Mouse (Mus musculus) CH12.LX (cell line): ENCODE measurements around the gene Nudc. TPM values are rescaled to one million over a fixed set of nuclear protein-coding genes. Genes with fewer than 3 reads are reported as not detected.

Source experiments
- DNase-seq: peaks from one replicate; pipeline ENCODE4 v3.0.0-alpha.2; 2013; ENCODE audit errors: extremely low read depth
- H3K27ac ChIP-seq: 2 replicates; pipeline ENCODE4 v1.5.1; 2012; ENCODE audit warnings: low read depth, mild to moderate bottlenecking, control low read depth, moderate library complexity; ENCODE audit not compliant: insufficient read depth
- H3K27me3 ChIP-seq: replicated peaks from 2 replicates; pipeline ENCODE3; 2012; ENCODE audit warnings: inconsistent platforms
- H3K36me3 ChIP-seq, 2 experiments: replicated peaks in 1 of 2; 2 replicates each; pipeline versions ENCODE3 to v1.6.1; 2012; ENCODE audit warnings: inconsistent platforms in 1 of 2, low read length in 1 of 2, mild to moderate bottlenecking in 1 of 2, mixed read lengths in 1 of 2, moderate library complexity in 1 of 2; ENCODE audit not compliant: control insufficient read depth in 1 of 2, insufficient read depth in 1 of 2
- H3K4me1 ChIP-seq, 2 experiments: 2 replicates each; pipeline ENCODE4 v1.6.1; 2012; ENCODE audit warnings: inconsistent platforms in 1 of 2, moderate library complexity in 1 of 2; ENCODE audit not compliant: insufficient read depth in 2 of 2, control insufficient read depth in 1 of 2
- H3K4me2 ChIP-seq: 2 replicates; pipeline ENCODE4 v1.6.1; 2012; ENCODE audit warnings: low read depth, mild to moderate bottlenecking, control low read depth; ENCODE audit not compliant: poor library complexity, insufficient read depth, severe bottlenecking
- H3K4me3 ChIP-seq, 3 experiments: fragments of 150-350 bp in 1 of 3; sonication (generic) in 1 of 3; replicated peaks in 1 of 3; 2 replicates each; pipeline versions ENCODE3 to v1.5.1; 2011 to 2012; ENCODE audit warnings: low read depth in 2 of 3, low read length in 2 of 3, mild to moderate bottlenecking in 2 of 3, moderate library complexity in 2 of 3, control low read depth in 1 of 3, improper control_type of control experiment in 1 of 3, inconsistent platforms in 1 of 3, mixed read lengths in 1 of 3; ENCODE audit not compliant: poor library complexity in 1 of 3
- H3K79me2 ChIP-seq: replicated peaks from 2 replicates; pipeline ENCODE4 v1.6.1; 2012; ENCODE audit warnings: mild to moderate bottlenecking, moderate library complexity; ENCODE audit not compliant: control insufficient read depth, poor library complexity, insufficient read depth, severe bottlenecking; ENCODE audit errors: extremely low read depth
- H3K9ac ChIP-seq: 2 replicates; pipeline ENCODE4 v1.6.1; 2012; ENCODE audit warnings: low read depth, mild to moderate bottlenecking, control low read depth, moderate library complexity; ENCODE audit not compliant: insufficient read depth
- H3K9me3 ChIP-seq: replicated peaks from 2 replicates; pipeline ENCODE3; 2012; ENCODE audit warnings: low read length, inconsistent platforms, mixed read lengths
- BHLHE40 ChIP-seq: IDR thresholded peaks from 2 replicates; pipeline ENCODE4 v1.6.1; 2011; ENCODE audit warnings: mild to moderate bottlenecking, low read depth, low read length, improper control_type of control experiment
- CTCF ChIP-seq, 2 experiments: IDR thresholded peaks in 1 of 2; conservative IDR thresholded peaks in 1 of 2; 2 replicates each; pipeline ENCODE4 v1.5.1; 2011 to 2012; ENCODE audit warnings: low read depth in 2 of 2, low read length in 2 of 2, improper control_type of control experiment in 1 of 2, inconsistent platforms in 1 of 2, mild to moderate bottlenecking in 1 of 2, moderate library complexity in 1 of 2
- E2F4 ChIP-seq: IDR thresholded peaks from 2 replicates; pipeline ENCODE4 v1.6.1; 2011; ENCODE audit warnings: low read depth, low read length, improper control_type of control experiment; ENCODE audit not compliant: insufficient replicate concordance
- ELF1 ChIP-seq: IDR thresholded peaks from 2 replicates; pipeline ENCODE4 v1.6.1; 2014; ENCODE audit warnings: low read depth, mild to moderate bottlenecking, inconsistent platforms, low read length, improper control_type of control experiment
- EP300 ChIP-seq: IDR thresholded peaks from 2 replicates; pipeline ENCODE4 v1.6.1; 2011; ENCODE audit warnings: low read length, improper control_type of control experiment
- HCFC1 ChIP-seq: IDR thresholded peaks from 2 replicates; pipeline ENCODE4 v1.6.1; 2012; ENCODE audit warnings: low read depth, mild to moderate bottlenecking, inconsistent platforms, low read length, improper control_type of control experiment
- IRF4 ChIP-seq: IDR thresholded peaks from 2 replicates; pipeline ENCODE4 v1.6.1; 2014; ENCODE audit warnings: low read depth, mild to moderate bottlenecking, inconsistent platforms, low read length, improper control_type of control experiment
- JUN ChIP-seq: IDR thresholded peaks from 2 replicates; pipeline ENCODE4 v1.6.1; 2011; ENCODE audit warnings: low read depth, mild to moderate bottlenecking, low read length, improper control_type of control experiment, moderate library complexity; ENCODE audit not compliant: insufficient read depth
- JUND ChIP-seq: conservative IDR thresholded peaks from 2 replicates; pipeline ENCODE4 v1.6.1; 2011; ENCODE audit warnings: low read depth, low read length, improper control_type of control experiment
- MAZ ChIP-seq: IDR thresholded peaks from 2 replicates; pipeline ENCODE4 v1.6.1; 2012; ENCODE audit warnings: low read depth, mild to moderate bottlenecking, inconsistent platforms, low read length, improper control_type of control experiment, moderate library complexity
- MEF2A ChIP-seq: IDR thresholded peaks from 2 replicates; pipeline ENCODE4 v1.6.1; 2014; ENCODE audit warnings: low read depth, mild to moderate bottlenecking, inconsistent platforms, low read length, improper control_type of control experiment, borderline replicate concordance
- MYC ChIP-seq: IDR thresholded peaks from 2 replicates; pipeline ENCODE4 v1.6.1; 2011; ENCODE audit warnings: low read depth, mild to moderate bottlenecking, improper control_type of control experiment, low read length
- NELFE ChIP-seq: IDR thresholded peaks from 2 replicates; pipeline ENCODE4 v1.6.1; 2011; ENCODE audit warnings: low read depth, low read length, improper control_type of control experiment
- NRF1 ChIP-seq: IDR thresholded peaks from 2 replicates; pipeline ENCODE4 v1.6.1; 2014; ENCODE audit warnings: low read depth, mild to moderate bottlenecking, inconsistent platforms, low read length, improper control_type of control experiment, moderate library complexity
- PAX5 ChIP-seq: IDR thresholded peaks from 2 replicates; pipeline ENCODE4 v1.6.1; 2012; ENCODE audit warnings: low read length, inconsistent platforms, mixed read lengths
- RAD21 ChIP-seq: IDR thresholded peaks from 2 replicates; pipeline ENCODE4 v1.6.1; 2011; ENCODE audit warnings: low read depth, mild to moderate bottlenecking, low read length, improper control_type of control experiment, moderate library complexity
- RCOR1 ChIP-seq: conservative IDR thresholded peaks from 2 replicates; pipeline ENCODE4 v1.6.1; 2012; ENCODE audit warnings: low read depth, mild to moderate bottlenecking, inconsistent platforms, low read length, improper control_type of control experiment
- SIN3A ChIP-seq: IDR thresholded peaks from 2 replicates; pipeline ENCODE4 v1.6.1; 2012; ENCODE audit warnings: low read length, improper control_type of control experiment, inconsistent platforms
- SMC3 ChIP-seq: IDR thresholded peaks from 2 replicates; pipeline ENCODE4 v1.6.1; 2011; ENCODE audit warnings: low read depth, low read length, improper control_type of control experiment
- TCF12 ChIP-seq: IDR thresholded peaks from 2 replicates; pipeline ENCODE4 v1.6.1; 2014; ENCODE audit warnings: low read depth, mild to moderate bottlenecking, inconsistent platforms, low read length, improper control_type of control experiment
- USF1 ChIP-seq: IDR thresholded peaks from 2 replicates; pipeline ENCODE4 v1.6.1; 2014; ENCODE audit warnings: low read depth, mild to moderate bottlenecking, inconsistent platforms, low read length, improper control_type of control experiment
- USF2 ChIP-seq: conservative IDR thresholded peaks from 2 replicates; pipeline ENCODE4 v1.6.1; 2011; ENCODE audit warnings: low read depth, low read length, improper control_type of control experiment
- ZC3H11A ChIP-seq: IDR thresholded peaks from 2 replicates; pipeline ENCODE4 v1.6.1; 2012; ENCODE audit warnings: low read depth, mild to moderate bottlenecking, inconsistent platforms, low read length, improper control_type of control experiment
- ZMIZ1 ChIP-seq: IDR thresholded peaks from 2 replicates; pipeline ENCODE4 v1.6.1; 2012; ENCODE audit warnings: low read depth, mild to moderate bottlenecking, inconsistent platforms, low read length, improper control_type of control experiment
- dilution Hi-C: fragments of 300-500 bp; cut with MboI; formaldehyde crosslinking; loops from 2 replicates; pipeline ENCODE4 v1.14.3; 2020; ENCODE audit warnings: low sequenced_read_pairs; ENCODE audit not compliant: extremely low pct_unique_long_range_greater_than_20kb, extremely low pct_ligation_motif_present
- in situ Hi-C: fragments of 300-500 bp; cut with MboI; formaldehyde crosslinking; loops from 3 replicates; pipeline ENCODE4 v1.14.3; 2019; ENCODE audit warnings: low sequenced_read_pairs, low pct_ligation_motif_present, low pct_unique_long_range_greater_than_20kb, mixed read lengths
- polyA plus RNA-seq: library from polyadenylated mRNA; unstranded; fragments of >175 nt; gene quantifications from 2 replicates; pipeline ENCODE4 v1.2.1, GENCODE M21; 2012; ENCODE audit warnings: low read depth; ENCODE audit not compliant: insufficient read length
- total RNA-seq, 2 experiments: library from RNA; depleted of rRNA; stranded (reverse); fragments of 300-350 nt in 1 of 2; fragments of >200 nt in 1 of 2; gene quantifications; 2 replicates each; pipeline ENCODE4 v1.2.3; 2012 to 2014

Nudc gene
- total and polyA plus RNA-seq, 3 experiments, result 199 to 718 (median 408) TPM

GRCm38 (mm10) chr4:133494432-133494831 lies 51.4 kb downstream of the Nudc start:
- H3K27ac ChIP-seq, result no peak overlapping the region
- H3K9ac ChIP-seq, result peak overlapping the region; percentile 29; the same call in 1 of the 2 replicates
- peak overlapping the region; percentile 32 to 51 (median 50) for H3K4me3 ChIP-seq
- peak; percentile 90 for DNase-seq
- dilution Hi-C loops, result no loop called here
- peaks cover 0 to 11% of the 10 kb centered on the region in 2 experiments; a peak in 2 of 4 replicates for H3K4me1 ChIP-seq
- H3K36me3 ChIP-seq, result no peaks in the 10 kb centered on the region
- H3K9me3 ChIP-seq, result no peaks in the 10 kb centered on the region
- in situ Hi-C loops, result no loop called here
- H3K27me3 ChIP-seq, result peaks cover 80% of the 10 kb centered on the region
- H3K4me2 ChIP-seq, result peak overlapping the region; percentile 97
- H3K79me2 ChIP-seq, result no peaks in the 10 kb centered on the region
- TF ChIP-seq JUND, result no peak
- TF ChIP-seq ZMIZ1, result no peak
- TF ChIP-seq EP300, result no peak
- TF ChIP-seq BHLHE40, result no peak; the same call in 1 of the 2 replicates
- TF ChIP-seq ZC3H11A, result peak; percentile 12; the same call in 1 of the 2 replicates
- TF ChIP-seq PAX5, result no peak
- TF ChIP-seq MYC, result no peak
- TF ChIP-seq MEF2A, result peak; percentile 60; the same call in 1 of the 2 replicates
- 0 out of 2 replicates have a peak, but pooled peaks have one; percentile 45 for TF ChIP-seq TCF12
- TF ChIP-seq E2F4, result no peak
- TF ChIP-seq RAD21, result peak; percentile 78
- peak; percentile 50; the same call in 1 of the 2 replicates for TF ChIP-seq MAZ
- peak; percentile 61; the same call in 1 of the 2 replicates for TF ChIP-seq IRF4
- no peak for TF ChIP-seq USF2
- TF ChIP-seq SIN3A, result peak; percentile 45; the same call in 1 of the 2 replicates
- no peak for TF ChIP-seq RCOR1
- no peak for TF ChIP-seq USF1
- TF ChIP-seq JUN, result no peak
- TF ChIP-seq NRF1, result no peak
- peak; percentile 90 for TF ChIP-seq SMC3
- 0 out of 2 replicates have a peak, but pooled peaks have one; percentile 43 for TF ChIP-seq NELFE
- peak; percentile 34; the same call in 1 of the 2 replicates for TF ChIP-seq HCFC1
- peak; percentile 75 for TF ChIP-seq ELF1
- peak; percentile 64 to 94 for TF ChIP-seq CTCF (conservative IDR thresholded peaks at IDR 0.05 in 1 of 2, IDR thresholded peaks at IDR 0.05 in 1 of 2; ENCODE audit: low read depth in 2 of 2, low read length in 2 of 2)
